Mouse (Mus musculus) neural tube, embryonic 12.5 days (tissue): ENCODE measurements around the gene Mobp. TPM values are rescaled to one million over a fixed set of nuclear protein-coding genes. Genes with fewer than 3 reads are reported as not detected.
A peak's percentile ranks its signal among the peaks of the same experiment; 100 is the strongest.
"Not testable (repeated sequence)": the region's sequence is repeated elsewhere in the genome, so short reads cannot be mapped to it uniquely, and the experiment has no call there.

ENCODE experiments used
- ATAC-seq: fragments of 200-750 bp; cut with Nextera tagmentation; 2 replicates; pipeline ENCODE4 v1.8.0; 2017; ENCODE audit warnings: low read depth, mild to moderate bottlenecking, moderate TSS enrichment, moderate library complexity; ENCODE audit not compliant: low FRiP score
- H3K27ac ChIP-seq: fragments of 300-500 bp; sonication (generic); 2 replicates; pipeline ENCODE4 v1.5.1; 2016
- H3K27me3 ChIP-seq: fragments of 300-500 bp; sonication (generic); replicated peaks from 2 replicates; pipeline ENCODE4 v1.6.1; 2016; ENCODE audit warnings: mild to moderate bottlenecking
- H3K36me3 ChIP-seq: fragments of 300-500 bp; sonication (generic); 2 replicates; pipeline ENCODE4 v1.6.1; 2016; ENCODE audit warnings: mild to moderate bottlenecking
- H3K4me1 ChIP-seq: fragments of 300-500 bp; sonication (generic); 2 replicates; pipeline ENCODE4 v1.6.1; 2016
- H3K4me2 ChIP-seq: fragments of 300-500 bp; sonication (generic); replicated peaks from 2 replicates; pipeline ENCODE4 v1.6.1; 2016; ENCODE audit warnings: mild to moderate bottlenecking
- H3K4me3 ChIP-seq: fragments of 300-500 bp; sonication (generic); 2 replicates; pipeline ENCODE4 v1.5.1; 2016
- H3K9ac ChIP-seq: fragments of 300-500 bp; sonication (generic); 2 replicates; pipeline ENCODE4 v1.6.1; 2016; ENCODE audit warnings: mild to moderate bottlenecking
- H3K9me3 ChIP-seq: fragments of 300-500 bp; sonication (generic); 2 replicates; pipeline ENCODE4 v1.6.1; 2016; ENCODE audit warnings: mild to moderate bottlenecking
- WGBS: fragments of 180-500 bp; shearing (Covaris S2); methylation state at CpG from one replicate; pipeline ENCODE4 v1.1.7; 2016; 5-methylcytosine and 5-hydroxymethylcytosine counted together
- polyA plus RNA-seq: library from polyadenylated mRNA; unstranded; fragments of >200 nt; fragmentation: Nextera tagmentation; extraction: Ambion mirVana; gene quantifications from 2 replicates; pipeline ENCODE4 v1.2.1, GENCODE M21; 2016

Mobp gene
- 0.08 and 0.17 TPM in 2 replicates for polyA plus RNA-seq

DNA sequence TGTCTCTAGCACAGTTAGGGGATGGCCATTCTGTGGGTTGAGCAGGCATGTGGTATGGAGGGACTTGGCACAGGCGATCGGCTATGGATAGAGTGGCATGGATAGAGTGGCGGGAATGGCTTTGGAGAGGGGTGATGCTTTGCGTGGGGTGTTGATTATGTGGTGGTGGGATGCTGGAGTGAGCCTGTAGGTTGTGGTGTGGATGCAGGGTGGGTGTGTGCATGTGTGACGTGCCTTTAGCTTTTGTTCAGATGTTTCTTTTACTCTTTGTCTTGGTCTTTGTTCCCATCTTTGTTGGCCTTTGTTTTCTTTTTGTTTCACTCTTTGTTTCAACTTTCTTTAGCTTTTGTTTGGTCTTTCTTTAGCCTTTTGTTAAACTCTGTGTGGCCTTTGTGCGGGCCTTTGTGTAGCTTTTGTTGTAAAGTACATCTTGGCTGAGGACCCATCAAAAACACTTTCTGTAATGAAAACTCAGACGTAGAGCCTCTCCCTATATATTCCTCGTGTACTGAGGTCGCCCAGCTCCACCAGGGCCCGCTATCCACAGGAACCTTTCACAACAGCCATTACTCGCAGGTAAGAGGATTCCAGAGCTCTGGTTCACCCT, at the start of gene Mobp:
Gene Mobp (plus strand): TSS at position 486 of the 607 bp plus-strand sequence.
- no peak within 1 kb of the TSS for H3K27ac ChIP-seq
- no peaks in the 10 kb centered on the region for H3K36me3 ChIP-seq
- H3K4me3 ChIP-seq: no peak within 1 kb of the TSS
- no peaks in the 10 kb centered on the region for H3K4me1 ChIP-seq
- H3K9me3 ChIP-seq: no peaks in the 10 kb centered on the region
- H3K9ac ChIP-seq: no peak within 1 kb of the TSS
- no peak for ATAC-seq
- no peak within 1 kb of the TSS for H3K4me2 ChIP-seq
- WGBS: 46% methylated on average over 11 of the region's 11 CpGs
- no peaks in the 10 kb centered on the region for H3K27me3 ChIP-seq

DNA sequence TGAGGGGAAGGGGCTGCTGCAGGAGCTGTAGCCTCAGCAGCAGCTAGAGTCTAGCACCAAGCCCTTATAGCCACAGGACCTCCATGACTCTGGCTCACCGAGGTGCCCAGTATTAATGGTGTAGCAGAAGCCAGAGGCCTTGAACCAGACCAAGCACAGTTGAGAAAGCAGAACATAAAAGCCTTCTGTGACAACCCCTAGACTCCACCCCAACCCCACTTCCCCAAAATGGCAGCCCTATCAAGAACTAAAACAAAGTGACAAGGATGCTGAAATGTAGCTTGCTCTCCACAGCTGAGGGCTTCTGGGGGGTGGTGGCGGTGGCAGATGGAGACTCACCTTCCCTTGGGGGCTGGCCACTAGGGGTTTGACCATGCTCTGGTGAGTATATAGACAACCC, 48.3 kb upstream of the Mobp start:
- Histone ChIP-seq H3K4me2 (no peak overlapping the region), H3K36me3 (no peaks in the 10 kb centered on the region), H3K27ac (no peak overlapping the region), H3K4me1 (no peaks in the 10 kb centered on the region), H3K9ac (no peak overlapping the region), H3K9me3 (peaks cover 15% of the 10 kb centered on the region), H3K4me3 (no peak overlapping the region), H3K27me3 (no peaks in the 10 kb centered on the region)
- ATAC-seq: no peak
- 100% methylated on average over 2 of the region's 2 CpGs for WGBS

DNA sequence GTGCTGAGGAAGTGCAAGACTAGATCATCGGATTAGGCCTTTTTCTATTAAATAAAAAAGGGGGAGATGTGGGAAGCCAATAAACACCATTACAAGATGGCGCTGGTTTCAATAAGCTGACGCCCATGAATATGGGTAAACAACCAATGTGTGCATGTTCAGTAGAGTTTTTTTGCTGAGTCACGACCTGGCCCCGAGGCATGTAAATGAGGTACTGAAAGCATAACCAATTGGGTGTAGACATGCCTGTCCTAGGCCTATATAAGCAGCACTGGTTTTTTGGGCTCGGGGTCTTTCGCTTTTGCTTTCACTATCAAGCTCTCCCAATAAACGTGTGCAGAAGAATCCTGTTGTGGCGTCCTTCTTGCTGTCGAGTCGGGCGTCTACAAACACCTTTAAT, 40.6 kb upstream of the Mobp start:
- 97% methylated on average over 12 of the region's 12 CpGs for WGBS
- not testable (repeated sequence) for H3K36me3 ChIP-seq, H3K9ac ChIP-seq, H3K9me3 ChIP-seq, H3K4me1 ChIP-seq, ATAC-seq, H3K4me3 ChIP-seq, H3K4me2 ChIP-seq, H3K27me3 ChIP-seq, H3K27ac ChIP-seq

DNA sequence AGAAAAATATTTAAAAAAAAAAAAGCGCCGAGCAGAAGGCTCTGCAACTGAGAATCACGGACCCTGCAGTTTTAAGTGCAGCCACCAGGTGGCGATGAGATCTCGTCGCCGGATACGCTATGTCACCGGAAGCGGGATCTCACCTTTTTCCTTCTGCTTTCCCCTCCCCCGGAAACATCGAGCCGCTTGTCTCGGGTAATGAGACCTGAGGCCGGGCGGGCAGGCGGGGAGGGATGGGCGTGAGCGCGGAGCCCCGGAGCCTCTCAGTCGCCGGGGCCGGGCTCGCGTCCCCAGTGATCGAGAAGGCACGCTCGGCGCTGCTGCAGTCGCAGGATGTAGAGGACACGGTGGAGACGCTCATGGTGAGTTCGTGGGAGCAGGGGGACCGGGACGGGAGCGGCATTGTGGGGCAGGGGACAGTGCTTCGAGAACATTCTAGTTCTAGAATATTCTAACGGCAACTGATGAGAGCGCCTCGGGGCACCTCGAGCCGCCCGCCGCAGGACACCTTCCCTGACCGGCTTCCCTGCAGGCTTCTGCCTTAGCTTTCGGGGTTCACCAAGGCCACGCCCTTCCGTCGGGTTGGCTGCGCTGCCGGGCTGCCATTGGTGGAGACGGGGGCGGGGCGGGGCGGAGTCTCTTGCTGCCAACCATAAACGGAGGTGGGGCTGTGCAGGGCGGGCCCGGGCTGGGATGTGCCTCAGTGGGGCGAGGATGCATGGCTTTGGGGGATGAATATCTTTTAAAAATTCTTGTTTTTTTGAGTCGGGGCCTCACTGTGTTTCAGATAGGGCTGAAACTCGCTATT, 39.1 kb upstream of the Mobp start, which contains the start of gene Slc25a38:
Gene Slc25a38 (plus strand): TSS at position 164 of the 808 bp plus-strand sequence.
- peak within 1 kb of the TSS; percentile 79 for H3K9ac ChIP-seq
- ATAC-seq: peak; percentile 99
- no peaks in the 10 kb centered on the region for H3K36me3 ChIP-seq
- WGBS: 1% methylated on average over 62 of the region's 62 CpGs
- H3K27me3 ChIP-seq: no peaks in the 10 kb centered on the region
- H3K4me1 ChIP-seq: peaks cover 5% of the 10 kb centered on the region; the same call in 1 of the 2 replicates
- no peaks in the 10 kb centered on the region for H3K9me3 ChIP-seq
- H3K4me3 ChIP-seq: peak within 1 kb of the TSS; percentile 73
- peak within 1 kb of the TSS; percentile 61 for H3K4me2 ChIP-seq
- H3K27ac ChIP-seq: peak within 1 kb of the TSS; percentile 85

DNA sequence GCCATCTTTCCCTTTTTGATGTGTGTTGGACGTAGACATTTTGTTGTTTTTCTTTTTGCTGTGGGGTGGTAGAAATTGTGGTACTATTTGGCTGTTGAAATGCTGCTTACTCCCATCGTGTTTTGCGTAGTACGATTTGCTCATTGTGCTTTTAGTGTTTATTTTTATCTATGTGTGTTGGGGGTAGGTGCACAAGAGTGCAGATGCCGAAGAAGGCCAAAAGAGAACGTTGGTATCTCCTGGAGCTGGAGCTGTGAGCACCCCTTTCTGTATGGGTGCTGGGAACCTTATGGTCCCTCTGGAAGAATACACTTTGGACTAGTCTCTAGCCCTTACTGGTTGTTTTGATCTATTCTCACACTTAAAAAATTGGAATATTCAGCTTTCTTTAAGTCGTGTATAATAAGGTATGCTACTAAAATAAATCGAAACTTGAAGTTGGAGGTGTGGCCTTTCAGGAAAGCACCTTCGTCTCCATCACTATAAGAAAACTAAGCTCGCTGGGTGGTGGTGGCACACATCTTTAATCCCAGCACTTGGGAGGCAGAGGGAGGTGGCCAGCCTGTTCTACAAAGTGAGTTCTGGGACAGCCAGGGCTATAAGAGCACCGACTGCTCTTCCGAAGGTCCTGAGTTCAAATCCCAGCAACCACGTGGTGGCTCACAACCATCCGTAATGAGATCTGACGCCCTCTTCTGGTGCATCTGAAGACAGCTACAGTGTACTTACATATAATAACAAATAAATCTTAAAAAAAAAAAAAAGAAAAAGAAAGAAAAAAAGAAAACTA, 38.2 kb upstream of the Mobp start:
- Histone ChIP-seq H3K27me3 (no peaks in the 10 kb centered on the region), H3K4me2 (peak overlapping the region; percentile 61), H3K36me3 (no peaks in the 10 kb centered on the region), H3K4me3 (peak overlapping the region; percentile 73), H3K9ac (no peak overlapping the region), H3K4me1 (peaks cover 5% of the 10 kb centered on the region; the same call in 1 of the 2 replicates), H3K9me3 (no peaks in the 10 kb centered on the region), H3K27ac (no peak overlapping the region)
- WGBS: 83% methylated on average over 15 of the region's 15 CpGs
- ATAC-seq: no peak

DNA sequence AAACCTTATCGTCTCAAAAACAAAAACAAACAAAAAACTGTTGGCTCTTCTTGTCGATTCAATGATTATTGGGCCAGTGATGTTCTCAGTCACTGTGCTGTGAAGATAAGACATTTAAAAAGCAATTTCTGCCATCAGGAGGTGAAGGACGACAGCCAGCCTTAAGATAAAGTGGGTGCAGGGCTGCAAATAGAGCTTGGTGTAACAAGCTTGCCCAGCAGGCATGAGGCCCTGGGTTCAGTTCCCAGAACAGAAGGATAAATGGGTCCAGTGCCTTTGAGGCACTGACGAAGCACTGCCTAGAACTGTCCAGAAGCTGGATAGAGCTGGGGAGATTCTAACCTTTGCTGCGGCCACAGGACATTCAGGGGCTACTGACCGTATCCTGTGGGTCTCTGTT, 37.0 kb upstream of the Mobp start:
- WGBS: 95% methylated on average over 6 of the region's 6 CpGs
- Histone ChIP-seq H3K27ac (no peak overlapping the region), H3K4me3 (no peak overlapping the region), H3K4me1 (peaks cover 5% of the 10 kb centered on the region; the same call in 1 of the 2 replicates), H3K4me2 (no peak overlapping the region), H3K27me3 (no peaks in the 10 kb centered on the region), H3K36me3 (peaks cover 6% of the 10 kb centered on the region), H3K9me3 (no peaks in the 10 kb centered on the region), H3K9ac (no peak overlapping the region)
- ATAC-seq: no peak

DNA sequence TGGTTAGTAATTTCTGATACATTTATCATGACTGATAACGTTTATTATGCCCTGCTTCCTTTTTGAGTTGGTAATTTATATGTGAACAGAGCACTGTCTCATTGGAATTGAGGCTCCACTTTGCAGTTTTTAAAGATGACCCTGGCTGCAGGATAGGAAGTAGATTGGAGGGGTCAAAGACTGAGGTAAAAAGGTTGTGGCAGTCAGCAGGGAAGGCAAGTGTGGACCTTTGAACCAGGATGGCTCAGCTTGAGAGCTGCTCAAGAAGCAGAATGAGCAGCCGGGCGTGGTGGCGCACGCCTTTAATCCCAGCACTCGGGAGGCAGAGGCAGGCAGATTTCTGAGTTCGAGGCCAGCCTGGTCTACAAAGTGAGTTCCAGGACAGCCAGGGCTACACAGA, 36.1 kb upstream of the Mobp start:
- H3K4me1 ChIP-seq: peaks cover 5% of the 10 kb centered on the region; the same call in 1 of the 2 replicates
- no peak overlapping the region for H3K9ac ChIP-seq
- H3K4me3 ChIP-seq: no peak overlapping the region
- WGBS: 97% methylated on average over 7 of the region's 7 CpGs
- H3K27me3 ChIP-seq: no peaks in the 10 kb centered on the region
- H3K9me3 ChIP-seq: no peaks in the 10 kb centered on the region
- peaks cover 16% of the 10 kb centered on the region for H3K36me3 ChIP-seq
- no peak overlapping the region for H3K27ac ChIP-seq
- ATAC-seq: no peak
- no peak overlapping the region for H3K4me2 ChIP-seq

DNA sequence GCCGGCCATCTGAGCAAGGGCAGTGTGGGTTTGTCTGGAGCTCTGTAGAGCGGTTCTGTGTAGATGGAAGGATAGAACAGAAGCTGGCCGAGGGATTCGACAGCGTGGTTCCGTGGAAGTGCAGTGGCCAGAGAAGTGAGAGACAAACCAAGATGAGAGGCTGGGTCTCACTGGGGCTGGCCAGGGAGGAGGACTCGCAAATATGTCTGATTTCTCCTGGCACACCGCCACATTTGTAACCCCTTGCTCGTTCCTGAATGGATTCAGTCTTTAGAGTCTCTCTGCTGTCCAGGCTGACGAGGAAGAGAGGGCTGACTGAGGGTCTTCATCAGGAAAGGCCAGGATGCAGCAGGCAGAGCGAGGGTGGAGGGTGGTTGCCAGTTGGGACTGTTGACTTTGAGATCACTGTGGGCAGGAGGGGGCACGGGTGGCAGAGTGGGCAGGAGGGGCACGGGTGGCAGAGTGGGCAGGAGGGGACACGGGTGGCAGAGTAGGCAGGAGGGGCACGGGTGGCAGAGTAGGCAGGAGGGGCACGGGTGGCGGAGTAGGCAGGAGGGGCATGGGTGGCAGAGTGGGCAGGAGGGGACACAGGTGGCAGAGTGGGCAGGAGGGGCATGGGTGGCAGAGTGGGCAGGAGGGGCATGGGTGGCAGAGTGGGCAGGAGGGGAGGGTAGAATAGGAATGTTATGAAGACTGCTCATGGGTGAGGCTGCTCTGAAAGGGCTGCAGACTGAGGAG, 35.3 kb upstream of the Mobp start:
- H3K27ac ChIP-seq: no peak overlapping the region
- H3K27me3 ChIP-seq: no peaks in the 10 kb centered on the region
- H3K4me1 ChIP-seq: peaks cover 5% of the 10 kb centered on the region; the same call in 1 of the 2 replicates
- 0 out of 2 replicates have a peak overlapping the region, but pooled peaks have one; percentile 2 for H3K4me2 ChIP-seq
- 87% methylated on average over 14 of the region's 17 CpGs for WGBS
- ATAC-seq: no peak
- no peaks in the 10 kb centered on the region for H3K9me3 ChIP-seq
- peak overlapping the region; percentile 26; the same call in 1 of the 2 replicates for H3K9ac ChIP-seq
- H3K36me3 ChIP-seq: peaks cover 23% of the 10 kb centered on the region
- H3K4me3 ChIP-seq: no peak overlapping the region

DNA sequence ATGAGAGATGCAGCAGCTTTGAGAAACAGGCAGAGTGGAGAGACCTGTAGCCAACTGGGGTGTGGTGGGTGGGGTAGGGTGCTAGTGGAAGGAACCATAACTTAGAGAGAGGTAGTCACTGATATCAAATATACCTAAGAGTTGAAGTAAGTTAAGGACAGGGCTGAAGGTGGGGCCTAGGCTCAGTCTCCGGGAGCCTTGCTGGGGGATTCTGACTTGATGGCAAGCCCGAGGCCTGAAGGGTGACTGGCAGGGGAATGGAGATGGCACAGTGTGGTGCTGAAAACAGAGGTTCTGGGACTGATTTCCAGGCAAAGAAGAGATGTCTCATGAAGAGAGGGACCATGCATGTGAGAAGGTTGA, 34.7 kb upstream of the Mobp start:
- Histone ChIP-seq H3K9me3 (no peaks in the 10 kb centered on the region), H3K27ac (no peak overlapping the region), H3K36me3 (peaks cover 28% of the 10 kb centered on the region), H3K4me2 (0 out of 2 replicates have a peak overlapping the region, but pooled peaks have one; percentile 2), H3K9ac (peak overlapping the region; percentile 26; the same call in 1 of the 2 replicates), H3K4me3 (no peak overlapping the region), H3K4me1 (peaks cover 5% of the 10 kb centered on the region; the same call in 1 of the 2 replicates), H3K27me3 (no peaks in the 10 kb centered on the region)
- WGBS: 88% methylated on average over 2 of the region's 2 CpGs
- no peak for ATAC-seq

DNA sequence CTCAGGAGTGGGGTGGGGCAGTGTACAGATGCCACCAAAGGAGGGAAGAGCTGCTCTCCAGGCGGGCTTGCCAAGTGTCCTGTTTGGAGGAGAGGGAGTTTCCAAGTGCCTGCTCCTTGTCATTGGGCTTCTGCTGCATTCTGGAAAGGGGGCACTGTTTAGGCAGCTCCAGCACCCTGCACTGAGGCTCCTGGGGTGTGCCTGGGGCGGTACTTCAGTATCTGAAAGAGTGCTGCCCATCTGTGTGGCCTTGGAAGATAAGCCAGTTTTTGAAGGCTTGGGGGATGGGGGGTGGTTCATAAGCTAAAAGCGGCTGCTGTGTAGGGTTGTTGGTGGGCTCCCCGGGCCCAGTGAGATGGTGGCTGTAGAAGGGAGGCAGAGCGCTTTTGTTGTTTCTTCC, 33.9 kb upstream of the Mobp start:
- no peak for ATAC-seq
- H3K9ac ChIP-seq: no peak overlapping the region
- no peaks in the 10 kb centered on the region for H3K9me3 ChIP-seq
- H3K27ac ChIP-seq: no peak overlapping the region
- H3K4me1 ChIP-seq: peaks cover 5% of the 10 kb centered on the region; the same call in 1 of the 2 replicates
- no peak overlapping the region for H3K4me2 ChIP-seq
- H3K36me3 ChIP-seq: peaks cover 36% of the 10 kb centered on the region
- WGBS: 85% methylated on average over 5 of the region's 5 CpGs
- H3K27me3 ChIP-seq: no peaks in the 10 kb centered on the region
- H3K4me3 ChIP-seq: no peak overlapping the region

DNA sequence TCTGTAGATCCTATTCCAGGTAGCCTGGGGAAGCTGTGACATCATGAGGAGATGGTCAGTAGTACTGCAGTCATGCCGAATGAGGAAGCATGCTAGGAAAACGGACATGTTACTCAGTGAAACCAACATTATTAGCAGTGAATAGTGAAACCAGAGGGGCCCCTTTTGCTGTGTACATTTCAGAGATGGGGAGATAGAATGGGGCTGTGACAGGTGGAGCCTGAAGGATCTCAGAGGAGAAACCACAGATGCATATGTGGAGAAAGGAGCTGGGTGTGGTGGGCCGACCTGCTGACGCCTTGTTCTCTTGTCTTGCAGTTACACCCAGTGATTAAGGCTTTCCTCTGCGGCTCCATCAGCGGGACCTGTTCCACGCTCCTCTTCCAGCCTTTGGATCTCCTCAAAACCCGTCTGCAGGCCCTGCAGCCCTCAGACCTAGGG, 33.3 kb upstream of the Mobp start:
- H3K4me1 ChIP-seq: peaks cover 1% of the 10 kb centered on the region; the same call in 1 of the 2 replicates
- no peak overlapping the region for H3K4me3 ChIP-seq
- H3K9me3 ChIP-seq: no peaks in the 10 kb centered on the region
- no peak overlapping the region for H3K4me2 ChIP-seq
- 86% methylated on average over 8 of the region's 8 CpGs for WGBS
- no peaks in the 10 kb centered on the region for H3K27me3 ChIP-seq
- ATAC-seq: no peak
- no peak overlapping the region for H3K27ac ChIP-seq
- H3K9ac ChIP-seq: no peak overlapping the region
- H3K36me3 ChIP-seq: peaks cover 43% of the 10 kb centered on the region
